Mouse (Mus musculus) monocyte, adult 2 months (primary cell): ENCODE results near the gene Nfat5.

Experiments
- DNase-seq, 2 experiments: peaks; one replicate each; pipeline ENCODE4 v3.0.0; 2022; ENCODE audit warnings: low spot score in 2 of 2, low read depth in 1 of 2

Gene Nfat5

DNA sequence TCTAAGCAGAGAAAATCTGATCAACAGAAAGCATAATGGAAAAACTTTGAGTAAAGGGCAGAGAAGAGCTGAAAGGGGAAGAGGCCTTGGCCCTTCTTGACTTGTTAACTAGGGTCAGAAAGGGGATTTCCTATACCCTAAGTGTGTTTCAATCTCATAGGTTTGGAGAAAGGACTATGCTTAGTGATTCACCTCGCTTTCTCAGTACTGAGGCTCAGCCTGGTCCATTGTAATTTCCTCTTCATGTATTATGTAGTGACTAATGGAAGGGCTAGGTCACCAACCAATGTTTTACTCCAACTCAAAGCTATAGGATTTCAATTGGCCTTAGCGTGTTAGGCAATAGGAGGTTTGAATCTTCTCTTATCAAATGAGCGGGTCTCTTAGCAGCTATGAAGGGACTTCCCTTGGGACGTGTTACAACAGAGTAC, 2.1 kb upstream of the Nfat5 start:
- peak in 1 of 2 experiments; percentile 12 for DNase-seq

GRCm38 (mm10) chr8:107292119-107292927, 947 bp upstream of the Nfat5 start:
- no peak for DNase-seq

GRCm38 (mm10) chr8:107293641-107294628, 665 bp downstream of the Nfat5 start:
- no peak for DNase-seq

- no peak for DNase-seq
Observed at GRCm38 (mm10) chr8:107295450-107295849, 2.2 kb downstream of the Nfat5 start.

DNA sequence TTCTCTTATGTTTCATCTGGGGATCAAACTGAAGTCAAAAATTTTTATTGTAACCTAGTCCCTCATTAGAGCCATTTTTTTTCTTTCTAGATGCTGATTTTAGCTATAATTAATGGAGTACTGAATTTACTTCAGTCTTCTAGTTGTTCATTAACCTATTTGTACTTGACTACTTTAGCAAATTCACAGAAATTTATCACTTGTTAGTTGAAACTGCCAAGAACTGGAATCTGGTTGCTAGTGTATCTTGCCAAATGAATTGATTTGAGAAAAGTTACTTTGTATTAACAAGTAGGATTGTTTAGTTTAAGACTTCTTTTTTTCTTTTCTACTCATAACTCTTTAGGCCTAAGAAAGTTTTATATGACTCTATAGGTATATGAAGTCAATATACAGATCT, 18.6 kb downstream of the Nfat5 start:
- DNase-seq: no peak

DNA sequence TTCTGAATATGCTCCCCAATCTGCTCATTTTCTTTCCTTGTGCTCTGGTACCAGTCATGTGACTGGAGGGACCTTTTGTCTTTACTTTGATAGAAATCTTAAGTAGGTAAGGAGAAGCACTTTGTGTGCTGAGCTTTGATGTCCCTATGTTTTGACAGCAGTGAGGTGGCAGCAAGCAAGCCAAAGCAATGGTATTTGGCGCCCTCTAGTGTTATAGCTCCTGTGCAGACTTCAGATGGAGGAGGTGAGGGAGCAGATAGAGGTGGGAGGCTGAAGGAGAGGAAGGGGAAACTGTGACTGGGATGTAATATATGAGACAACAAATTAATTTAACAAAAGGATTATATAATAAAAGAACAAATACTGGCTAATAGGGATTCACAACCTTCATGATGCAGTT, 30.9 kb downstream of the Nfat5 start:
- peak; percentile 12 to 25 for DNase-seq

- DNase-seq: no peak
Observed at GRCm38 (mm10) chr8:107329595-107329994, 36.3 kb downstream of the Nfat5 start.

DNA sequence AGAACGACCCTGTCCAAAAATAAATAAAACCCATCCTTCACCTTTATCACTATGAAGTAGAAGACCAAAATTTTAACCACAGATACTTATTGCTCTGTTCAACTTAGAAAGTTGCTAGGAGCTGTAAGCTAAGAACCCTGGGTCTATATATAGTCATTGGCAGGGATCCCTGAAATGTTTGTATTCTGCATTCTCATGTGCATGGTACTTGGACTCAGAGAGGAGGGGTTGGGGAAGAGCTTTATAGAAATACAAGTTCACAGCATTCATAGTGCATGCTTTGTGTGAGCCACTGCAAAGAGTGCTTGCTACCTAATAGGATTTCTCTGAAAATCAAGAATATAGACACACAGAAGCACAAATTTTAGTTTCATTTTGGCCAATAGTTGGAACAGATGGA, 43.2 kb downstream of the Nfat5 start:
- no peak for DNase-seq

GRCm38 (mm10) chr8:107370311-107370710, 77.0 kb downstream of the Nfat5 start:
- no peak for DNase-seq

- no peak for DNase-seq
Observed at GRCm38 (mm10) chr8:107377346-107377745, 84.1 kb downstream of the Nfat5 start.

DNA sequence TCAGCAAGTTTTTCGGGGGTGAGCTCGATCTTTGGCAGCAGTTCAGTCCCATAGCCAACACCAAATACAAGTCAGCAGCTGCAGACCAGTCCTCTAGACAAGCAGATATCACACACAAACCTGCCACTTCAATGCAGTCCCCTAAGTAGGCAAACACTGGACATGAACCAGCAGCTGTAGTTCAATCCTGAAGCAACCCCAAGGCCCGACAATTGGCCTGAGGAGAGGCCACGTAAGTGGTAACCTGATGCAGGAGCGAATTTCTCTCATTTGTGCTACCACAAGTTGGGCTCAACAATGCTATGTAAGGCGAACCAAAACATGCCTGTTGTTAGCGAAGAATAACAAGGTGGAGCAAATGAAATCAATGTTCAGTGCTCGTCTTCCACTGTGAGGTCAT, 87.5 kb downstream of the Nfat5 start:
- DNase-seq: no peak

DNA sequence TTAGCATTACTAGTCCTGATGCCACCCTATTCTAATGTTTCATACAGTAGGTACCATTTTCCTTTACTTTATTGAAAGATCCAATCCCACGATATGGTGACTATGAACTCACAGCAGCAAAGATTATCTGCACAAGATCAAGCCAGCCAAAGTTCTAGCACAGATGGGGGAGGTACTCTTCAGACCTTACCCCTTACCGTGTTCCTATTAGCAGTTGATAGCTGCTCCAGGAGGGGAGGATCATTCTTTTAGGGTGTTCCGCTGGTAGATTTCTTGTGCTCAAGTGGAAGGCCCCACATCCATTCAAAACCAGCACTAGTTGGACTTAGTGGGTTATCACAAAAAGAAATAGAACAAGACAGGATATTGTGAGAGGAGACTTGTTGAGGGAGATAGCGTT, 88.4 kb downstream of the Nfat5 start:
- DNase-seq: no peak

DNA sequence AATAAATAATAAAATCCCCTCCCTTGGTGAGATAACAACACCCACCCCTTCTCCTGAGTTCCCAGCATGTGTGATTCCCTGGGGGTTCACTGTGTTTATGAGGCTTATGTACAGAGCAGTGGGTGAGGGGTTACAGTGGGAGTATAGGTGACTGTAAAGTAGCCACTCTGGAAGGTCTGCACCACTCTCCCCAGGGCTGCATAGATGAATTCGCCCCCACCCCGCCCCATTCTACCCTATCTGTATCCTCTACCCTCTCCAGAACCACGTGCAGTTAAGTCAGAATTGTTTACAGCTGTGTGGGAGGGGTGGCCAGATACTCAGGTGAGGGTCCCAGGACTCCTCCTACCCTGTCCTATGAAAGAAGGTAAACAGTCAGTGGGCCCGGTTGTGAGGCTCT, 89.6 kb downstream of the Nfat5 start:
- DNase-seq: no peak

- no peak for DNase-seq
Observed at GRCm38 (mm10) chr8:107384651-107385050, 91.4 kb downstream of the Nfat5 start.

- DNase-seq: no peak
Observed at GRCm38 (mm10) chr8:107385063-107385462, 91.8 kb downstream of the Nfat5 start.

DNA sequence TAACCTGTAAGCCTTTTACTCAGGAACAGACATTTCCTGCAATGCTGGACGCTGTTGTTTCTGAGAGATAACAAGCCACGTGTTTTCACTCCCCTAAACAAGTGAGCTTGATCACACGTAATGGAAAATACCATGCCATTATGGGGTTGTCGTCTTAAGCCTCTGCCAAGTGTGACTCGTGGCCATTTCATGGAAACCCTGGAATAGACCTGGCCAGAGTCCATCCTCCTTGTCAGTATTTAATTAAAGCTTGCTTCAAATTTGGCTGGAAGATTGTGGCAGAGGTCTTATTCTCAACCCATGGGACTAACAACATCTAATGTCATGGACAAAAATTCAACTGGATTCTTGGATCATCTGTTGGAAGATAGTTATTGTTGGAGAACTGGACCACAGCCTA, 92.9 kb downstream of the Nfat5 start:
- no peak for DNase-seq

- no peak for DNase-seq
Observed at GRCm38 (mm10) chr8:107386642-107387041, 93.4 kb downstream of the Nfat5 start.

GRCm38 (mm10) chr8:107387861-107388260, 94.6 kb downstream of the Nfat5 start:
- no peak for DNase-seq

- no peak for DNase-seq
Observed at GRCm38 (mm10) chr8:107389557-107389956, 96.3 kb downstream of the Nfat5 start.

- DNase-seq: no peak
Observed at GRCm38 (mm10) chr8:107390476-107391135, 97.3 kb downstream of the Nfat5 start.

DNA sequence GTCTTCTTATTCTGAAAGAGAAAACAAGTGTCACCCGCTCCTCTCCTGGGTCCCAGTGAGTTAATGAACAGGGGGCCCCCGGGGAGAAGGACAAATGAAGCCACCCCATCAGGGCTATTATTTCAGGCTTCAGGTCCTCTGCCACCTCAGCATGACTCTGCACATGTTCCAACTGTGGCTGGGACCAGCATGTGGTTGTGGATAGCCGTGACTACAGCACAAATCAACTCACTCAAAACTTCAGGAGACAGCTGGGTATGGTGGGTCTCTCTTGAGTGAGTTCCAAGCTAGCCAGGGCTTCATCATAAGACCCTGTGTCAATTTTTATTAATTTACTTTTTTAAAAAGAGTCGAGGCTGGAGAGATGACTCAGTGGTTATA, 97.9 kb downstream of the Nfat5 start:
- no peak for DNase-seq
